Mouse (Mus musculus): ENCODE data around the gene Cracr2a. TPM values are rescaled to one million over a fixed set of nuclear protein-coding genes. Genes with fewer than 3 reads are reported as not detected.

Gene Cracr2a
- polyA plus RNA-seq, 1 experiment = 0.49 TPM

- Histone ChIP-seq H3K9me3 (peaks cover 2% of the 10 kb centered on the region; the same call in 1 of the 2 replicates), H3K36me3 (replicated peaks; ENCODE audit: low read length) (peaks cover 36% of the 10 kb centered on the region), H3K4me1 (peaks cover 16% of the 10 kb centered on the region), H3K4me3 (replicated peaks) (peak overlapping the region; percentile 82), H3K27me3 (replicated peaks) (peaks cover 2% of the 10 kb centered on the region)
- TF ChIP-seq FLI1 (IDR thresholded peaks at IDR 0.05; ENCODE audit: low read length) = no peak
- no peak for TF ChIP-seq GATA1 (IDR thresholded peaks at IDR 0.05; ENCODE audit: borderline replicate concordance, low read length)
These were observed 56.3 kb downstream of the Cracr2a start for GRCm38 (mm10) chr6:127617258-127618025.

- TF ChIP-seq GATA1 (IDR thresholded peaks at IDR 0.05; ENCODE audit: borderline replicate concordance, low read length) (no peak), FLI1 (IDR thresholded peaks at IDR 0.05; ENCODE audit: low read length) (no peak)
- Histone ChIP-seq H3K9me3 (peaks cover 2% of the 10 kb centered on the region; the same call in 1 of the 2 replicates), H3K4me3 (replicated peaks) (no peak overlapping the region)
These were observed 57.5 kb downstream of the Cracr2a start for GRCm38 (mm10) chr6:127618686-127619085.

GRCm38 (mm10) chr6:127625135-127625534, 64.0 kb downstream of the Cracr2a start:
- Histone ChIP-seq H3K9me3 (no peaks in the 10 kb centered on the region), H3K4me1 (peaks cover 3% of the 10 kb centered on the region), H3K27me3 (replicated peaks) (no peaks in the 10 kb centered on the region), H3K36me3 (replicated peaks; ENCODE audit: low read length) (peaks cover 11% of the 10 kb centered on the region), H3K4me3 (replicated peaks) (no peak overlapping the region)
- TF ChIP-seq GATA1 (IDR thresholded peaks at IDR 0.05; ENCODE audit: borderline replicate concordance, low read length) = no peak
- TF ChIP-seq FLI1 (IDR thresholded peaks at IDR 0.05; ENCODE audit: low read length) = no peak

More at GRCm38 (mm10) chr6:127618686-127619085, 57.5 kb downstream of the Cracr2a start:
- Histone ChIP-seq H3K4me1 (peaks cover 16% of the 10 kb centered on the region), H3K27me3 (replicated peaks) (peaks cover 2% of the 10 kb centered on the region), H3K36me3 (replicated peaks; ENCODE audit: low read length) (peaks cover 25% of the 10 kb centered on the region)

DNA sequence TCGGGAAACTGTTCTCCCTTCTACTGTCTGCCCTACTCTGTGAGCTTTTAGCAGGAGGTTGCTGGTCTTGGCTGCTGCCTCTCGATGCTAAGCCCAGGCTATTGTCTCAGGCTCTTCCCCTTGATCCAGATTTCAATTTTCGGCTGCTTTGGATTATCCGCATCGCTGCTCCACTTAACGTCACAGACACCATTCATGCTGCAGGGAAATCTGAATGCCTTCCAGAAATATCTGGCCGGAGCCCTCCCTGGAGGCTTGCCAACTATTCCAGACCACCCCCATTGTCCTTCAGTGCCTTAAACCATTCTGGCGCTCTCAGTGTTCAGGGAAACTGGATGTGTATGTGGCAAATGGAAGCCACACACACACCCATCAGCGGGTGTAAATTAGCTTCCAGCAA, 66.3 kb downstream of the Cracr2a start:
- TF ChIP-seq GATA1 (IDR thresholded peaks at IDR 0.05; ENCODE audit: borderline replicate concordance, low read length) (no peak), FLI1 (IDR thresholded peaks at IDR 0.05; ENCODE audit: low read length) (no peak)
- H3K4me3 ChIP-seq (replicated peaks) = no peak overlapping the region
- H3K9me3 ChIP-seq = no peaks in the 10 kb centered on the region
- H3K27me3 ChIP-seq (replicated peaks) = peaks cover 3% of the 10 kb centered on the region
- H3K36me3 ChIP-seq (replicated peaks; ENCODE audit: low read length) = peaks cover 32% of the 10 kb centered on the region
- H3K4me1 ChIP-seq = no peaks in the 10 kb centered on the region; the same call in 1 of the 2 replicates

DNA sequence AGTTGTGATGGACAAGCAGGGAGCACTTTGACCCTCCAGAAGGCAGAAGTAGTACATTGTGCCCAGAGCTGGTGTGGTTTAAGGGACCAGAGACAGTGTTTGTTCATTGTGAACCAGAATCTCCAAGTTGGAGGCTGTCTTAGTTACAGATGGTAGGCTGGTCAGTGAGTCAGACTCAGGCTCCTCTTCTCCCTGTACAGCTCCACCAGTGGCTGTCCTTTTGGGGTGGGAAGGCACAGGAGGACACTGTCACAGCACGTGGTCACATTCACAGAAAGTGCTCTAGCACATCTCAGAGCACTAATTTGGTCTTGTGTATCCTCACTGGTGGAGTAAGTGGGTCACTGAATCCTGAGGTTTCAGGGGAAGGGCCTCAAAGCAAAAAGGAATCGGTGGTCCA, 68.1 kb downstream of the Cracr2a start:
- Histone ChIP-seq H3K9me3 (no peaks in the 10 kb centered on the region), H3K4me3 (replicated peaks) (no peak overlapping the region), H3K4me1 (peaks cover 3% of the 10 kb centered on the region), H3K27me3 (replicated peaks) (peaks cover 3% of the 10 kb centered on the region), H3K36me3 (replicated peaks; ENCODE audit: low read length) (peaks cover 39% of the 10 kb centered on the region)
- TF ChIP-seq FLI1 (IDR thresholded peaks at IDR 0.05; ENCODE audit: low read length) = no peak
- no peak for TF ChIP-seq GATA1 (IDR thresholded peaks at IDR 0.05; ENCODE audit: borderline replicate concordance, low read length)

GRCm38 (mm10) chr6:127634858-127635257, 73.7 kb downstream of the Cracr2a start:
- H3K36me3 ChIP-seq (replicated peaks; ENCODE audit: low read length) = peaks cover 28% of the 10 kb centered on the region
- TF ChIP-seq FLI1 (IDR thresholded peaks at IDR 0.05; ENCODE audit: low read length) (no peak), GATA1 (IDR thresholded peaks at IDR 0.05; ENCODE audit: borderline replicate concordance, low read length) (no peak)
- H3K27me3 ChIP-seq (replicated peaks) = peaks cover 5% of the 10 kb centered on the region
- H3K9me3 ChIP-seq = no peaks in the 10 kb centered on the region
- H3K4me3 ChIP-seq (replicated peaks) = no peak overlapping the region
- H3K4me1 ChIP-seq = peaks cover 12% of the 10 kb centered on the region

GRCm38 (mm10) chr6:127635462-127636189, 74.5 kb downstream of the Cracr2a start:
- peaks cover 12% of the 10 kb centered on the region for H3K4me1 ChIP-seq
- peaks cover 22% of the 10 kb centered on the region for H3K36me3 ChIP-seq (replicated peaks; ENCODE audit: low read length)
- H3K9me3 ChIP-seq = no peaks in the 10 kb centered on the region
- no peak overlapping the region for H3K4me3 ChIP-seq (replicated peaks)
- H3K27me3 ChIP-seq (replicated peaks) = peaks cover 5% of the 10 kb centered on the region
- TF ChIP-seq GATA1 (IDR thresholded peaks at IDR 0.05; ENCODE audit: borderline replicate concordance, low read length) = no peak
- no peak for TF ChIP-seq FLI1 (IDR thresholded peaks at IDR 0.05; ENCODE audit: low read length)

- no peaks in the 10 kb centered on the region for H3K9me3 ChIP-seq
- TF ChIP-seq FLI1 (IDR thresholded peaks at IDR 0.05; ENCODE audit: low read length) = no peak
- TF ChIP-seq GATA1 (IDR thresholded peaks at IDR 0.05; ENCODE audit: borderline replicate concordance, low read length) = no peak
- peaks cover 4% of the 10 kb centered on the region; the same call in 1 of the 2 replicates for H3K4me1 ChIP-seq
These were observed 80.1 kb downstream of the Cracr2a start for GRCm38 (mm10) chr6:127641077-127641801.

DNA sequence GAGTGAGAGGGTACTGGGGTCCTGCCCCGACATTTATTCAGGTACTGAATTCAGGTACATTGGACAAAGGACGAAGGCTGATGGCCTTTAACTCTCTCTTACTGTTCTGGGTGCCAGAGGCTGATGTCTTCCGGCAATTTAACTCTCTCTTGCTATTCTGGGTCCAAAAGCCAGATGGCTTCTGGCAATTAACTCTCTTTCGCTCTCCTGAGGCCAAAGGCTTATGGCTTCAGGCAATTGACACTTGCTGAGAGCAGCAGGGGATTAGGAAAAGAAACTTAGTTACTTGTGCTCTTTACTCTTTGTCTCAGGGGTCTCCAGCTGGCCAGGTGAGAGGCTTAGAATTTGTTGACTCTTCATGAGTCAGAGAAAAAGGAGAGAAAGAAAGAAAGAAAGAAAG, 94.8 kb downstream of the Cracr2a start:
- TF ChIP-seq GATA1 (IDR thresholded peaks at IDR 0.05; ENCODE audit: borderline replicate concordance, low read length) = no peak
- TF ChIP-seq FLI1 (IDR thresholded peaks at IDR 0.05; ENCODE audit: low read length) = no peak
- Histone ChIP-seq H3K4me3 (replicated peaks) (no peak overlapping the region), H3K27me3 (replicated peaks) (peaks cover 4% of the 10 kb centered on the region), H3K9me3 (peaks cover 24% of the 10 kb centered on the region), H3K4me1 (peaks cover 9% of the 10 kb centered on the region), H3K36me3 (replicated peaks; ENCODE audit: low read length) (peaks cover 33% of the 10 kb centered on the region)

More at GRCm38 (mm10) chr6:127641077-127641801, 80.1 kb downstream of the Cracr2a start:
- H3K4me3 ChIP-seq (replicated peaks) = no peak overlapping the region
- H3K27me3 ChIP-seq (replicated peaks) = peaks cover 2% of the 10 kb centered on the region
- peaks cover 13% of the 10 kb centered on the region for H3K36me3 ChIP-seq (replicated peaks; ENCODE audit: low read length)

Measured in megakaryocyte, embryonic 14.5 days (primary cell).